Mouse (Mus musculus) heart, adult 18-20 months (tissue): Measurements from ENCODE around the gene E2f2. TPM values are rescaled to one million over a fixed set of nuclear protein-coding genes. Genes with fewer than 3 reads are reported as not detected.
A peak's percentile ranks its signal among the peaks of the same experiment; 100 is the strongest.

ENCODE experiments used
- DNase-seq, 2 experiments: peaks; one replicate each; pipeline ENCODE4 v3.0.0; 2021 to 2022; ENCODE audit warnings: mixed read lengths in 1 of 2
- total RNA-seq, 2 experiments: library from RNA; stranded (reverse); gene quantifications; 2 replicates each; pipeline ENCODE4 v1.2.3; 2021

Gene E2f2
- total RNA-seq, 2 experiments from 2014 or later = 1.3 to 1.4 TPM

DNA sequence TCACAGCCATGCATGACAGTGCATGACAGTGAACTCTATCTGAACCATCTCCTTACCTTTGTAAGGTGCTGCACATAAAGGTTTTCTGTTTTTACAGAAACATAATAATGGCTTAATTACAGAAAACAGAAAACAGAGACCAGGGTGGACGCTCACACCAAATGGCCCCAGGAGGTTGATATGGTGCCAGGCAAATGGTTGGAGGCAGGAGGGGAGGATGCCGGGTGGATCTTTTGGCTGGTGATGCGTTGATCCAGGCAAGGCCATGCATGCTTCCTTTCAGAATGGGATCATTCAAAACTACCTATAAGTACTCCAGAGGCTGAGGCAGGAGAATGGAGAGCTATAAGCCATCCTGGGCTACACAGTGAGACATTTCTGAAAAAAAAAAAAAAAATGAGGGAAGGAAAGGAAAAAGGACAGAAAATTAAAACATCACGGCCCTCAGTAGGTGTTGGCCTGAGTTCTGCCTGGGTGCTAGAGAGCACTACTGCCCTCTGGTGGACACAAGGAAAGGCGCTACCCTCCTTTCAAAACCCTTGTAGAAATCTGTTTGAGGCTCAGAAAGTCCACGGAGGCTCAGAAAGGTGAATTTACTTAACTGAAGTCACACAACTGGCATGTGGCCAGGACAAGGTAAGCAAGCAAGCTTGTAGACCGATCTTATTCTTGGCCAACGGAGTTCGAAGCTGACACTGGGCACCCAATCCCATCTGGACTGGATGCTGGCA is 27.5 kb downstream of the E2f2 start:
- peak; percentile 53 to 61 for DNase-seq

DNA sequence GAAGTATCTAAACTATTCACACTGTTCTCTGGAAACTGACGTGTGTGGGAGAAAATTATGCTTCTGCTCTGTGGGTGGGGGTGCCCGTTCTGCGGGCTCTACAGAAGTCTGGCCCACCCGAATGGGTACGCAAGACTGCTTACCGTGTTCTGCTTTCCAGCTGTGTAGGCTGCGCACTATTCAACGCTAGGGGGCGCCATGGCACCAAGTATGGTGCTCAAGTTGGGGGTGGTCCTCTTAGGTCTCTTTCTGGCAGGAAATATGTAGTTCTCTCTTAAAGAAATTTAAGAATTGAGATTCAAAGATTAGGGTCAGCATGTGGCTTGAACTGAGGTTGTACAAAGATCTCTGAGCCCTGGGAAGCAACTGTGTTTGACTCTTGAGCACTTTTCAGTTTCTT is 30.3 kb downstream of the E2f2 start:
- peak; percentile 58 to 89 for DNase-seq

DNA sequence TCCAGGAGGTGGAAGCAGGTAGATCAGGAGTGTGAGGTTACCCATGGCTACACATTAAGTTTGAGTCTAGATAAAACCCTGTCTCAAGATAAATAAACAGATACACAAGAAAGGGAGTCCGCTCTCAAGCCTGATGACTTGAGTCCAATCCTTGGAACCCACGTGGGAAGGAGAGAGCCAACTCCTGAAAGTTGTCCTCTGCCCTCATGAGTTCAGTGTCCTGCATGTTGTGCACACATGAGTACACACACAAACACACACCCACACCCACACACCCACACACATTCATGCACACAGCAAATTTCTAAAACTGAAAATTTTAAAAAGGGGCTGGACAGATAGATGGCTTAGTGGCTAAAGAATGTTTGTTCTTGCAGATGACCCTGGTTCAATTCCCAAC is 32.6 kb downstream of the E2f2 start:
- no peak for DNase-seq

DNA sequence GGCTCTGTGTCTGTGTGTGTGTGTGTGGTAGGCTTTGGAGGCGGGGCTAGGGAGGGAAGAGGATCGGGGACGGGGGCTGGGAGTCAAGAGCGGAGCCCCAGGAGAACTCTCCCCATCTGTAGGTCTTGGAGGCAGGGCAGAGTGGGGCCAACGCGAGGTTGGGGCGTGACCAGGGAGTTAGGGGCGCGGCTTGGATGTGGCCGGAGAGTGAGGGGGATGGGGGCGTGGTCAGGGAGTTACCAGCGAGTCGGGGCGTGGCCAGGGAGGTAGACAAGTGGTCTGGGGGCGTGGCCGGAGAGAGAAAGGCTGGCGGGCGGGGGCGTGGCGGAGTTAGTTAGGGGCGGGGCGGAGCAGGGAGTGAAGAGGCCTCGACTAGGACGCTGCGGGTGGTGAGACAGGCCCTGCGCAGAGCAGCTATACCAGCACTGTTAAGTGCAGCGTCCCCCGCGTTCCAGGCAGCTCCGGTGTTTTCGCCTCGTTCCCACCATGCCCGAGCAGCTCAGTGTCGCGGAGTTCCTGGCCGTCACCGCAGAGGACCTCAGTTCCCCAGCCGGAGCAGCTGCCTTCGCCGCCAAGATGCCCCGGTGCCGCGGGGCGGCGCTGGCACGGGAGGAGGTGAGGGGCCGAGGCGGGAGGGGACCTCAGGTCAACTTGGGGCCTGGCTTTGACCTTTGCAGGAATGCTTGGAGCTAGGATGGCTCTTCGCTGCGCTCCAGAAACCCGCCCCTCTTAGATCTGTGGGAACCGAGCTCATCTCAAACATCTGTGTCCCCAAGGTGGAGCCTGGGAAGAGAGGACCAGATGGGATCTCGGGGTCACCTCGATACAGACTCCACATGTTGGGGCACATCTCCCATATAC is 34.1 kb downstream of the E2f2 start, which contains the start of gene Asap3:
TSS of gene Asap3 (plus strand) at position 333 of the 861 bp plus-strand sequence.
- peak; percentile 97 to 98 for DNase-seq

DNA sequence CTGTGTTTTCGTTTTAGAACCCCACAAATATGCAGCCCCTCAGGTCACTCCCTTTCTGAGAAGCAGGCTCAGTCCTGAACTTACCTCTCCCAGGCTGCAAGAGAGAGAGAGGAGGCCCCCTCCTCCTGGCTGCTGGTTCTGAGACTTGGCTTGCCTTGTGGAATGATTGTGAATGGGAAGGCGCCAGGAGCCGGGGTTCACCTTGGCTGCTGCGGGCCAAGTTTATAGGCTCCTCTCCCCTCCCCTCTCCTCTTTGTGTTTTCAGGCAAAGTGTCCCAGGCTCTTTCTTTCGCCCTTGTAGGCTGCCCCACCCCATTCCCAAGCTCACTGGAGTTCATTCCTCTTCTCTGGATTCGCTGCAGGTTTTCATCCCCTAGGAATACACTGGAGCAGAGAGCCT is 34.7 kb downstream of the E2f2 start:
- peak; percentile 55 to 63 for DNase-seq

DNA sequence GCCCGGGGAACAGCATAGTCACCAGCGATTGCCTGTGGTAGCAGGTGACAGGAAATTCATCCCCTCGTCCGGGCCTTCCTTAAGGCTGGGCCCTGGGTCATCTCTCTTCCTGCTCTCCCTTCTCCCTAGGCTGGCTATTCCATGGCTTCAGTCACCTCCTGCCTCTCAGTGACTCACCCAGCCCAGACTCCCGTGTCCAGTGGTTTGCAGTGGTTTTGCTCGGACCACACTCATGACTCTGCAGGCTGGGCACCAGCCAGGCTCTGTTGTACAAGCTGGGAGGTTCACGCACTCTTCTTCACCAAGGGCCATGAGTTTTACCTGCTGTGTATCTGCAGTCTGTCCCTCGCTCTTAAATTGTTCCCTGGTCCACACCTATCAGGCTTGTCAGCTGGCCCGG is 38.7 kb downstream of the E2f2 start:
- DNase-seq = no peak

DNA sequence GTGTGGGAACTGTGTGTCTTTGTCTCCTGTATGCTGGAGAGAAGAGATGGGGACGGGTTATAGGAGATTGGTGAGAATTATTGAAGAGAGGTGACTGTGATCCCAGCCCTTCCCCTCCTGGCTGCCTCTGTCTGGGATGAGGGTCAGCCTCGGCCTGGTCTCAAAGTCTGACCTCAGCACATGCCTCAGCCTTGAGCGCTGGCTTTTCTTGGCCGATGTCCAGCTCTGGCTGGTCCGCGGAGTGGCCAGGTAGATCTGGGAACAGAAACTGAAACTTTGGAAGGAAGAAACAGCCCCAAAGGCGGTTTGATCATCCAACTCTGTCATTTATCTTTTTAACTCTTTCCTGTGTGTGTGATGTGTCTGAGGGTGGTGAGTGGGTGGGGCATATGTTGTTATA is 41.4 kb downstream of the E2f2 start:
- DNase-seq = peak in 1 of 2 experiments; percentile 37

DNA sequence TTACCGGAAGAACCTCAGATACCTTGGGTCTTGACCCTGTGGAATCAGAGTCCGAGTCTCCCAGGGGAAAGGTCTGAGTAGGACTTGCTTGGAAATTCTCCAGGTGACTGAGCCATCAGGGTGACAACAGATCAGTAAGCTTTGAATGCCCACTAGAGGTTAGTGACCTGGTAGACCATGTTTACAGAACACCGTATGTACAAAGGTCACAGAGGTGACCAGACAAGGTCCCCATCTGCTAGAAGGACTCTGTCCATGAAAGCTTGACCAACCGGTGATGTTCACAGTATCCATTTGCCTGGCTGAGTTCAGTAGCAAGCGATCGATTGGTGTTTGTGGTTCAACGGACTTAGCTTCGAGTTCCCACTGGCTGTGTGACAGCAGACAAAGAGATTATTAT is 42.6 kb downstream of the E2f2 start:
- DNase-seq = no peak

DNA sequence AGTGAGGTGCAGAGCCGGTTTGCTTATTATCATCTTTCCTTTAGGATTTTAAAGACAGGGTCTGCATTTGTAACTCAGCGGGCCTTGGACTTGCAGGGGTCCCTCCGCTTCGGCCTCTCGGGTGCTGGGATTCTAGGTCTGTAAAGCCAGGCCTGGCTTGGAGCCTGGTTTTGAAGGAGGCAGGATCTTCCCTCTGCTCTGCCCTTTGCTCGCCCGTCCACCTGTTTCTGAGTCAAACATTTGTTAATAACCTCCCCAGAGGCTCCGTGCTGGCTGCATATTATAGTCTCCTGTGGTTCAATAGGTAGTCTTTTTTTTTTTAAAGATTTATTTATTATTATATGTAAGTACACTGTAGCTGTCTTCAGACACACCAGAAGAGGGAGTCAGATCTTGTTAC is 43.4 kb downstream of the E2f2 start:
- no peak for DNase-seq

DNA sequence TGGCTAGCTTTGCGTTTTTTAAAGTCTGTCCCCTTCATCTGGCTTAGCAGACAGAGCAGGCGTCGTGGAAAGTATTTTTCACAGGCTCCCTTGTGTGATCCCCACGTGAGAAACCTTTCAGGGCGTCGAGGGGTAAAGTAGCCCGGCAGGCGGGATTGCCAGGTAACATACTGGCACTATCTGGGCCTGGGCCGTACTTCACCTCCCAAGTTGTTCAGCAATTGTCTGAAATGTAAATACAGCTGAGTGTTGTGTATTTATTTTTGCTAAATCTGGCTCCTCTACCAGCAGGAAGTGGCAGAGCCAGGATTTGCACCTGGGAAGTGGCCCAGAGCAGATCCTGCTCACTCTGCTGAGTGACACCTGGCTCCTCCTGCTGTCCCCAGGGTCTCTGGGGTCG is 44.9 kb downstream of the E2f2 start:
- no peak for DNase-seq

DNA sequence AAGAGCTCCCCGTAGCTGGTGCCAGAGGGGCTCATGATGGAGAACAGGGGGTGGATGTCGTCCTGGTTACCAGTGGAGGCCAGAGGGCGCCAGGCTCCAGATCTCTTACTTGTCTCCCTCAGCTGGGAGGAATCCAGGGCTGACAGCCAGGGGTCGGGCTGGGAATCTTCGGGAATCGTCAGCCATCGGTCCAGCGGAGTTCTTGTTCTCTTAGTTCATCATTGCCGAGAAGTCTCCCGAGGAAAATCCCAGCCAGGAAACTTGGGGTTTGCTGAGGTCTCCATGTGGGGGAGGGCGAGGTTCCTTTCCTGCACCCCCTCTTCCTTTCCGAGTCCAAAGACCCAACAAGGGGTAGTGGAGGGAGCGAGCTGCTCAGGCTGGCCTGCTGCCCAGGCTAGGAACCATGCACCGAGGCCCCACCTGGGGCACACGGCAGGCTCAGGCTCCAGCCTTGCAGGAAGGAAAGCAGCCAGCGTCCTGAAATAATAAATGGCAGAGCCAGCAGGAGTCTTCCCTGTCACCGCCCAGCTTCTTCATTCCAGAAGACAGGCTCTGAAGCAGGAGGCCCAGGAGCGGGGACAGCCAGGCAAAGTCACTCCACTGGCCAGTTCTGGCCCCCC is 46.5 kb downstream of the E2f2 start:
- DNase-seq = peak; percentile 89 to 92

DNA sequence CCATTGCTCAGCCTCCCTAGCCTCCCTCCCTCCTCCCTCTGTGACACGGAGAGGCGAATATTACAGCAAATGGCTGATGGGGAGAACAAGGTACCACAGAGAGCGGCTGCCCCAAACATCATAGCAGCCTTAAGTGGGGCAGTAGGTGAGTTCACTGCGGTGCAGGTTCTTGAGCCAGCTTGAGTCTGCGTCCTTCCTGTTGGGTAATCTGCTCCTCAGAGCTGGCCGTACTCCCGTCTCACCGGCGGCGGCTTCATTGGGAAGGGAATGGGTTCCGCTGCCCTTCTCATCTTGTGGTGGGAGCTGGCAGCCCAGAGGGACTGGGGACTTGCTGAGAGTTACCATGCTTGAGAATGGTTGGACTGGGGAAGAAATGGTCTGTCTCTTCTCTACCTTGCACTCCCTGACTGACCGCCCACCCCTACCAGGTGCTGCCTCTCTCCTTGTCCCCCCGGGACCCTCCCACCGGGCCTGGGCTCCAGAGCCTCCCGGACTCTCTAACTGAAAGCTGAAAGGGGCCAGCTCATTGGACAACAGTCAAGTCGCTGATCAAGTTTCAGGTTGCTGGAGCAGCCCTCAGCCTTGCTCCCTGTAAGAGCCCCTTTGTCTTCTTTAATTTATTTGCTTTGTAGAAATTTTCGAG is 48.1 kb downstream of the E2f2 start:
- peak; percentile 32 to 48 for DNase-seq

DNA sequence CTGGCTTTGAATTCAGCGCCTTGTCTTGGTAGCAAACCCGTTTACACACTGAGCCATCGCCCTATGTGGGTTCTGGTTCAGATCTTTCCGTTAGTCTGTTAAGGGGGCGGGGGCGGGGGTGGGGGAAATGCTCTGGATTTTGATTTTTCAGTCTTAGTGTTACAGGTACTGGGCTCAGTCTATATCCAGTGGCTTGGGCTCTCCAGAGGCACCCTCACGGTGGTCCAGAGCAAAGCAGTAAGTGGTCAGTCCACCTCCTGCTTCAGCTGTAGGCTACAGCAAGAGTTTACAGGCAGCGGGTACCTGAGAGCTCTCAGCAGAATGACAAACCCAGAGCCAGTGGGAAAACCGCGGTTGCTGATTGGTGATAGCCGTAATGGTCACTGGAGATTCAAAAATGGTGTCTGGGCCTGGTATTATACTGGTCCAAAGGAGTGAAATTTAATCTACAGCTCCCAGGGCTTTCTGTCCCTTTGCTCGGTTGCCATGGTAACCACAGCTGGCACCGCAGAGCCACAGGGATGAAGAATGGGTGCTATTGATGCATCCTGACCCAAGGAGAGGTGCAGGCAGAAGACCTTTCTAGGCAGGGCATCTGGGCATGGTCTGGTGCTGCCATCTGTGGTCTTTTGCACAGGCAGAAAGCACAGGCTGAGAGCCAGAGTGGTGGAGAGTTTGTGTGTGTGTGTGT is 51.5 kb downstream of the E2f2 start:
- DNase-seq = no peak

DNA sequence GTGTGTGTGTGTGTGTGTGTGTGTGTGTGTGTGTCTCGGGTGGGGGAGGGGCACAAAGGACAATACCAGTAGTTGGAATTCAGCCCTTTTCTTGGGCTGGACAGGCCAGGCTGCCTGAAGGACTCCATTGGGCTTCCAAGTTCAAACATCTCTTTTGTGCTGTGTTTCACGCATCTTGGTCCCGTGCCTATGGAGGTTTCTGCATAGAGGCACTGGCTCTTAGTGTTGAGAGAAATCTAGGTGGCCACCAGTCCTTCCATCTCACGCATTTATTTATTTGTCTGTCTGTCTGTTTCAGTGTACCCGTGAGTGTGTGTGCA is 52.0 kb downstream of the E2f2 start:
- DNase-seq = no peak

DNA sequence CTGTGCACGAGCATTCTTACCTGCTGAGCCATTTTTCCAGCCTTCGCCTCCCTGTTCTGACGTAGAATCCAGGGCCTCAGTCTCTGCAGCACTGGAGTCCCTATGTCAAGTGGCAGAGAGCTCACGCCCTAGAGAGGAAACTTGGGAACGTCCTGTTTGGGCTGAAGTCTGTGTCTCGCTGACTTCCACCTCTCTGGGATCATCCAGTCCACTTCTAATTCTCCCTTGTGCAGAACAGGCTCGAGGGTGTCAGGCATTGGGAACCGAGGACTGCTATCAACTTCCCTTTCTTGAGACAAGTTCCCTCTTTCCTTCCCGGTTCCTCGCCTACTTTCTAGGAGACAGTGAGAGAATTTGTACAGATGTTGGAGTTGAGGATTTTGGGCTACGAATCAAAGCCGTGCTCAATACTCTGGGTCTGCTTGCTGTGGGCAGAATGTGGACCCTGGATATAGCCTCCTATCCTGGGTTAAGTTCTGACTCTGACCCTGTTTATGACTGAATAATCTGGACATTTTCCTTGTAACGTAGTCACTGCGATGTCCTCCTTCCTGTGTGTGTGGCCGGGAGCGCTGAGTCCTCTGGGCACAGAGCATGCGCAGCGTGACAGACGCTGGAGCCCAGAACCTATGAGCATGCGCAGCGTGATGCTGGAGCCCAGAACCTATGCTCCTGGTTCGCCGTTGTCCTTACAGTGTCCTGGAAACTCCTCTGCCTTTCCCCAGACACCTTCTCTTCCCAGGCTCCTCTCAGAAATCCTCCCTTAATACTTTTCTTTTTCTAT is 52.7 kb downstream of the E2f2 start:
- DNase-seq = peak; percentile 33 to 61

DNA sequence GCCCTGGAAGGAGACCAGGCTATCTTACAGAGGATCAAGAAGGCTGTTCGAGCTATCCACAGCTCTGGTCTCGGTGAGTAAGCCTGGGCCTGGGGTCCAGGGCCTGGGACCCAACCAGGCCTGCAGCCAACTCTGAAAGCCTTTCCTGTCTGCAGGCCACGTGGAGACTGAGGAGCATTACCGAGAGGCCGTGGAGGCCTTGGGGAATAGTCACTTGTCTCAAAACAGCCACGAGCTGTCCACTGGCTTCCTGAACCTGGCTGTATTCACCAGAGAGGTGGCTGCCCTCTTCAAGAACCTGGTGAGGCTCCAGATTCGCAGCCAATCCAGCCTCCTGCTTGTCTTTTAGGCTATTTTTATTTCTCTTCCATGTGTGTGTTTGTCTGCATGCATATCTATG is 55.2 kb downstream of the E2f2 start:
- DNase-seq = peak; percentile 41 to 52

DNA sequence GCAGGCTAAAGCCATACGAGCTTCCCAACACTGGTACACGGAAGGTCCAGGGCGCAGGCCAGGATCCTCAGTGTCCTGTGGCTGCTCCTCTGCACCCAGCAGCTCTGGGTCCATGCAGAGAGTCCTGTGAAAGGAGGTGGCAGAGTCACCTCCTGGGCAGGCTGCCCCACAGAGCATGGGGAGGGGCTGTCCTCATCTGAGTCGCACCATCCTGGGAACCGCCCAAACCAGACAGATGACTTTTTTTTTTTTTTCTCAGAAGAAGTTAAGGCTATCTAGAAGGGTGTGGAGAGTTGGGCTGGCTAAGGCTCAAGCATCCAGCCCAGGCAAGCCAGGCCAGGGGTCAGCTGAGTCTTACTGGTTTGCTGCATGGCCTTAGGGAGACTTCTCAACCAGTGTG is 56.4 kb downstream of the E2f2 start:
- DNase-seq = peak; percentile 38 to 47

DNA sequence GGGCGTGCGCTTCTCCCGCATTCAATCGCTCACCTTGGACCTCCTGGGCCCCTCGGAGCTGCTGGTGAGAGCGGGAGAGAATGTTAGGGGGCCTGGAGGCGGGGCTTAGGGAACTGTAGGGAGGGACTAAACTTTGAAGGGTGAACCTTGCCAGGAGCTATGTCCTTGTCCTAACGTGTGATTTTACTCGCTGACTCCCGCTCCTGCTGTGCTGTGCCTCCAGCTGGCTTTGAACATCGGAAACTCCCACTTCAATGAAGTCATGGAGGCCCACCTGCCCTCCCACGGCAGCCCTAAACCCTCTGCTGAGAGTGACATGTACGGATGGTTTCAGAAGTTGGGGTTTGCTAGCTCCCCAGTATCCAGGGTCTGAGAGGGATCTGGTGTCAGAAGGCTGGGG is 66.5 kb downstream of the E2f2 start:
- DNase-seq = no peak

DNA sequence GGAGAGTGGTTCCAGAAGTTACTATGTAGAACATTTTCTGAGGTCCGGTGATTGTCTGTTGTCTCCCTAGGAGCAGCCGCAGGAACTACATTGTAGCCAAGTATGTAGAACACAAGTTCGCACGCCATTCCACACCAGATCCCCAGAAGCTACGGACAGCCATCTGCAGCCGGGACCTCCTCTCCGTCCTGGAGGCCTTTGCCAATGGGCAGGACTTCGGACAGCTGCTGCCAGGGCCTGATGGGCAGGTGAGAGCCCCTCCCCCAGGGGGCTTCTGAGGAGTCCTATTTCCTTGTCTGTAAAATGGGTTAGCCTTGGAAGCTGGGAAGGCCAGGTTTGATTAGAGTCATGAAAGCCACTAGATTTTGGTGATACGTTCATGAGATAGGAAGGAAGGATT is 66.9 kb downstream of the E2f2 start:
- no peak for DNase-seq

DNA sequence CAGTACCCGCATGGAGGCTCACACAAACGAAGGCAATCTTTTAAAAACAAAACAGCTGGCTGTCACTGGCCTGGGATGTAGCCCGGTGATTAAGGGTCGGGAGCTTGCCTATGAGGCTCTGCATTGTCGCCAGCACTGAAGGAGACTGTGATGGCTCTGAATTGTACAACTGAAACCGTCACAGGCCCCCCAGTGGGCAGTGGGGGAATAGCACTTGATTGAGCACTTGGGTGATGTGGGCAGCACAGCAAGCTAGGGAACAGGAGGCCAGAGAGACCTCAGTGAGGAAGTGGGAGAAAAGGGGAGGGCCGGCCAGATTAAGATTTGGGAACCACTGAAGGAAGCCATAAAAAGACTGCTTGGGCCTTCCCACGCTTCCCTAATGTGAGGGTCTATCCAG is 67.4 kb downstream of the E2f2 start:
- DNase-seq = peak; percentile 88 to 92

DNA sequence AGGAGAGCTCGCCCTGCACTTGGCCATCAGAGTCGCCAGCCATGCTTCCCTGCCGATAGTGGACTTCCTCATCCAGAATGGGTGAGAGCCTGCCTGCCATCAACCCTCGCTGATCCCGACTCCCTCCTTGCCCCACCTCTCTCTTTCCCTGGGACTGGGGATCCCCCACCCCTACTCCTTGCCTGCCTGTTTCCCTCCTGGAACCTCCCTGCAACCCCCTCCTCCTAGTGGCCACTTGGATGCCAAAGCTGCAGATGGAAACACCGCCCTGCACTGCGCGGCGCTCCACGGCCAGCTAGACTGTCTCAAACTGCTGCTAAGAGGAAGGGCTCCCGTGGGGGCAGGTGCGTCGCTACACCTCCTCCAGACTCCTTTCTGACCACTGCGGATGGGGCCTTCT is 67.9 kb downstream of the E2f2 start:
- DNase-seq = no peak
